Comparison of ENCODE assay signal across 9 mouse cellular contexts in genomic region chr16:91056043-91056821, GRCm38 (mm10). TPM values are rescaled to one million over a fixed set of nuclear protein-coding genes. Genes with fewer than 3 reads are reported as not detected.
DNase-seq lines count a peak whose midpoint lies in the region; ATAC-seq and TF ChIP-seq lines count a peak whose summit lies in the region.
"Had no signal": no experiment of that assay in that cellular context is flagged by ENCODE, and none has a peak within 500 bp of the region (broad histone marks: within the 10 kb centered on the region; RNA-seq: fewer than 3 reads in every experiment).

No protein-coding gene starts in this region.

- no peak overlapping the region for H3K27ac ChIP-seq in forebrain, postnatal 0 days (ENCODE audit: low read depth, low read length)
- no peak overlapping the region for H3K27ac ChIP-seq in forebrain, embryonic 16.5 days (ENCODE audit: low read length)
- H3K27ac ChIP-seq in stomach, embryonic 16.5 days (ENCODE audit: low read length): no peak overlapping the region; the same call in 1 of the 2 replicates
- H3K27ac ChIP-seq in midbrain, postnatal 0 days (ENCODE audit: low read depth, low read length): no peak overlapping the region
- H3K27ac ChIP-seq: hindbrain, embryonic 15.5 days had no signal

- no peaks in the 10 kb centered on the region for H3K4me1 ChIP-seq in forebrain, postnatal 0 days (ENCODE audit: insufficient read depth)
- H3K4me1 ChIP-seq in forebrain, embryonic 16.5 days (replicated peaks; ENCODE audit: control insufficient read depth, insufficient read depth, low read length): no peaks in the 10 kb centered on the region
- H3K4me1 ChIP-seq in stomach, embryonic 16.5 days (ENCODE audit: control insufficient read depth, insufficient read depth, low read length): peaks cover 2% of the 10 kb centered on the region; the same call in 1 of the 2 replicates
- no peaks in the 10 kb centered on the region for H3K4me1 ChIP-seq in midbrain, postnatal 0 days (ENCODE audit: insufficient read depth, low read length)
- H3K4me1 ChIP-seq: hindbrain, embryonic 15.5 days had no signal

- no peak overlapping the region for H3K4me3 ChIP-seq in forebrain, postnatal 0 days (ENCODE audit: low read depth, low read length)
- no peak overlapping the region for H3K4me3 ChIP-seq in forebrain, embryonic 16.5 days (replicated peaks; ENCODE audit: low read length)
- no peak overlapping the region for H3K4me3 ChIP-seq in stomach, embryonic 16.5 days (replicated peaks; ENCODE audit: low read length)
- H3K4me3 ChIP-seq in midbrain, postnatal 0 days (ENCODE audit: low read depth, low read length): no peak overlapping the region
- H3K4me3 ChIP-seq: hindbrain, embryonic 15.5 days had no signal

- no peak overlapping the region for H3K4me2 ChIP-seq in forebrain, postnatal 0 days (ENCODE audit: low read depth)
- H3K4me2 ChIP-seq in forebrain, embryonic 16.5 days (ENCODE audit: low read length): no peak overlapping the region
- 0 out of 2 replicates have a peak overlapping the region, but pooled peaks have one; percentile 4 for H3K4me2 ChIP-seq in stomach, embryonic 16.5 days (ENCODE audit: low read depth, low read length)
- H3K4me2 ChIP-seq in midbrain, postnatal 0 days (ENCODE audit: low read depth, low read length, poor library complexity, severe bottlenecking): no peak overlapping the region
- H3K4me2 ChIP-seq: hindbrain, embryonic 15.5 days had no signal

- DNase-seq in forebrain, postnatal 0 days: peak; percentile 18
- DNase-seq in CD4-positive helper T cell, adult 2 months (ENCODE audit: low read depth, low spot score): peak; percentile 93
- peak; percentile 33 to 54 for DNase-seq in kidney, postnatal 36 days
- no peak for DNase-seq in cerebellum, adult 18-20 months
- DNase-seq in midbrain, postnatal 0 days (ENCODE audit: low spot score): no peak

- H3K27me3 ChIP-seq in forebrain, postnatal 0 days (ENCODE audit: insufficient read depth, low read length): no peaks in the 10 kb centered on the region
- H3K27me3 ChIP-seq in forebrain, embryonic 16.5 days (replicated peaks; ENCODE audit: control insufficient read depth, insufficient read depth, low read length): no peaks in the 10 kb centered on the region
- H3K27me3 ChIP-seq in stomach, embryonic 16.5 days (ENCODE audit: control insufficient read depth, insufficient read depth, low read length): no peaks in the 10 kb centered on the region
- no peaks in the 10 kb centered on the region for H3K27me3 ChIP-seq in midbrain, postnatal 0 days (ENCODE audit: insufficient read depth, low read length)

- H3K9me3 ChIP-seq in forebrain, postnatal 0 days (ENCODE audit: low read length): no peaks in the 10 kb centered on the region
- H3K9me3 ChIP-seq in forebrain, embryonic 16.5 days (ENCODE audit: control insufficient read depth, low read length): no peaks in the 10 kb centered on the region
- H3K9me3 ChIP-seq in stomach, embryonic 16.5 days (replicated peaks; ENCODE audit: control insufficient read depth, low read length): no peaks in the 10 kb centered on the region
- H3K9me3 ChIP-seq in midbrain, postnatal 0 days (ENCODE audit: low read length): no peaks in the 10 kb centered on the region
- H3K9me3 ChIP-seq: hindbrain, embryonic 15.5 days had no signal

- no peak overlapping the region for H3K9ac ChIP-seq in forebrain, postnatal 0 days
- no peak overlapping the region for H3K9ac ChIP-seq in forebrain, embryonic 16.5 days (replicated peaks; ENCODE audit: low read depth, low read length)
- 0 out of 2 replicates have a peak overlapping the region, but pooled peaks have one; percentile 1 for H3K9ac ChIP-seq in stomach, embryonic 16.5 days (ENCODE audit: low read length)
- no peak overlapping the region for H3K9ac ChIP-seq in midbrain, postnatal 0 days (replicated peaks; ENCODE audit: low read length, poor library complexity, severe bottlenecking)
- H3K9ac ChIP-seq: hindbrain, embryonic 15.5 days had no signal

- no peak for TF ChIP-seq CTCF in forebrain, postnatal 0 days (IDR thresholded peaks at IDR 0.05; ENCODE audit: low read depth)
- no peak for TF ChIP-seq CTCF in midbrain, postnatal 0 days (IDR thresholded peaks at IDR 0.05)

- H3K36me3 ChIP-seq in forebrain, postnatal 0 days (ENCODE audit: insufficient read depth): no peaks in the 10 kb centered on the region
- no peaks in the 10 kb centered on the region for H3K36me3 ChIP-seq in forebrain, embryonic 16.5 days (ENCODE audit: control insufficient read depth, insufficient read depth)
- H3K36me3 ChIP-seq in stomach, embryonic 16.5 days (ENCODE audit: control insufficient read depth, insufficient read depth, low read length): no peaks in the 10 kb centered on the region
- no peaks in the 10 kb centered on the region for H3K36me3 ChIP-seq in midbrain, postnatal 0 days (ENCODE audit: insufficient read depth, low read length)
- H3K36me3 ChIP-seq: hindbrain, embryonic 15.5 days had no signal

- ATAC-seq in forebrain, postnatal 0 days: peak; percentile 76; the same call in 1 of the 2 replicates
- no peak for ATAC-seq in forebrain, embryonic 16.5 days
- peak; percentile 92 for ATAC-seq in frontal cortex, adult (ENCODE audit: low TSS enrichment)
- peak; percentile 90; the same call in 1 of the 2 replicates for ATAC-seq in stomach, embryonic 16.5 days (ENCODE audit: insufficient read depth, low FRiP score)
- no peak for ATAC-seq in midbrain, postnatal 0 days (ENCODE audit: low FRiP score)

- 43% methylated on average over 16 of the region's 16 CpGs for WGBS in forebrain, postnatal 0 days
- 46% methylated on average over 16 of the region's 16 CpGs for WGBS in forebrain, embryonic 16.5 days
- 43% methylated on average over 16 of the region's 16 CpGs for WGBS in stomach, embryonic 16.5 days
- 57% methylated on average over 16 of the region's 16 CpGs for WGBS in midbrain, postnatal 0 days

RNA-seq across cellular contexts. Expression of gene Paxbp1, which starts 11.9 kb away (rescaled TPM):
- total RNA-seq in forebrain, postnatal 0 days (2014; rRNA removed): 80.0 and 88.6 TPM in 2 replicates
- polyA plus RNA-seq in forebrain, postnatal 0 days (2015; fragmentation: Nextera tagmentation; extraction: Ambion mirVana): 10.3 and 19.5 TPM in 2 replicates
- polyA plus RNA-seq in forebrain, embryonic 16.5 days (2015; fragmentation: Nextera tagmentation; extraction: Ambion mirVana): 91.7 and 96.0 TPM in 2 replicates
- 43.3 and 46.5 TPM in 2 replicates for polyA plus RNA-seq in stomach, embryonic 16.5 days (2015; fragmentation: Nextera tagmentation; extraction: Ambion mirVana)
- total RNA-seq in midbrain, postnatal 0 days (2014; rRNA removed): 54.0 and 86.2 TPM in 2 replicates
- polyA plus RNA-seq in midbrain, postnatal 0 days (2015; fragmentation: Nextera tagmentation; extraction: Ambion mirVana): 19.8 and 27.1 TPM in 2 replicates

RNA-seq across cellular contexts. Expression of gene 4932438H23Rik, which starts 38.7 kb away (rescaled TPM):
- total RNA-seq in forebrain, postnatal 0 days (2014; rRNA removed): 1.2 and 1.4 TPM in 2 replicates
- 0.43 and 0.81 TPM in 2 replicates for polyA plus RNA-seq in forebrain, postnatal 0 days (2015; fragmentation: Nextera tagmentation; extraction: Ambion mirVana)
- polyA plus RNA-seq in forebrain, embryonic 16.5 days (2015; fragmentation: Nextera tagmentation; extraction: Ambion mirVana): 0.32 and 0.39 TPM in 2 replicates
- 0.13 and 0.27 TPM in 2 replicates for polyA plus RNA-seq in stomach, embryonic 16.5 days (2015; fragmentation: Nextera tagmentation; extraction: Ambion mirVana)
- total RNA-seq in midbrain, postnatal 0 days (2014; rRNA removed): 0.77 and 1.7 TPM in 2 replicates
- 0.81 and 1.3 TPM in 2 replicates for polyA plus RNA-seq in midbrain, postnatal 0 days (2015; fragmentation: Nextera tagmentation; extraction: Ambion mirVana)

RNA-seq across cellular contexts. Expression of gene Synj1, which starts 45.1 kb away (rescaled TPM):
- 48.2 and 62.5 TPM in 2 replicates for total RNA-seq in forebrain, postnatal 0 days (2014; rRNA removed)
- 24.8 and 38.0 TPM in 2 replicates for polyA plus RNA-seq in forebrain, postnatal 0 days (2015; fragmentation: Nextera tagmentation; extraction: Ambion mirVana)
- 36.0 and 44.9 TPM in 2 replicates for polyA plus RNA-seq in forebrain, embryonic 16.5 days (2015; fragmentation: Nextera tagmentation; extraction: Ambion mirVana)
- 9.7 and 14.6 TPM in 2 replicates for polyA plus RNA-seq in stomach, embryonic 16.5 days (2015; fragmentation: Nextera tagmentation; extraction: Ambion mirVana)
- 66.4 and 88.7 TPM in 2 replicates for total RNA-seq in midbrain, postnatal 0 days (2014; rRNA removed)
- polyA plus RNA-seq in midbrain, postnatal 0 days (2015; fragmentation: Nextera tagmentation; extraction: Ambion mirVana): 50.9 and 55.4 TPM in 2 replicates

Comparison
In these comparisons a context has a peak if more than half of its experiments do, and no peak if none do; other contexts are left out.
1. ATAC-seq: peak in forebrain, postnatal 0 days (single experiment), frontal cortex, adult (single experiment) and stomach, embryonic 16.5 days (single experiment); none in forebrain, embryonic 16.5 days (single experiment) and midbrain, postnatal 0 days (single experiment).
2. DNase-seq: peak in forebrain, postnatal 0 days (single experiment), CD4-positive helper T cell, adult 2 months (single experiment) and kidney, postnatal 36 days (2 of 2); none in cerebellum, adult 18-20 months (0 of 2) and midbrain, postnatal 0 days (single experiment).